Mouse (Mus musculus) urinary bladder, postnatal 25 days (tissue): ENCODE measurements around the gene Maff.
A peak's percentile ranks its signal among the peaks of the same experiment; 100 is the strongest.

Experiments used
- DNase-seq: peaks from one replicate; pipeline ENCODE4 v3.0.0; 2022; ENCODE audit warnings: low spot score

Maff gene

GRCm38 (mm10) chr15:79329979-79330363 lies 16.4 kb upstream of the Maff start:
- DNase-seq = no peak

GRCm38 (mm10) chr15:79330521-79330920 lies 15.9 kb upstream of the Maff start:
- no peak for DNase-seq

GRCm38 (mm10) chr15:79333409-79333808 lies 13.0 kb upstream of the Maff start:
- DNase-seq = no peak

GRCm38 (mm10) chr15:79335061-79335655 lies 11.3 kb upstream of the Maff start:
- no peak for DNase-seq

- no peak for DNase-seq
These were observed 7.4 kb upstream of the Maff start for GRCm38 (mm10) chr15:79338978-79339377.

GRCm38 (mm10) chr15:79342641-79343337 lies 3.6 kb upstream of the Maff start:
- no peak for DNase-seq

GRCm38 (mm10) chr15:79344627-79345026 lies 1.8 kb upstream of the Maff start:
- DNase-seq = no peak

- peak; percentile 93 for DNase-seq
These were observed 884 bp downstream of the Maff start for GRCm38 (mm10) chr15:79347165-79347844.

- peak; percentile 64 for DNase-seq
These were observed 1.6 kb downstream of the Maff start for GRCm38 (mm10) chr15:79347845-79348506.

- DNase-seq = no peak
These were observed 2.2 kb downstream of the Maff start for GRCm38 (mm10) chr15:79348651-79349050.

GRCm38 (mm10) chr15:79350866-79351265 lies 4.4 kb downstream of the Maff start:
- no peak for DNase-seq

GRCm38 (mm10) chr15:79351331-79351767 lies 4.9 kb downstream of the Maff start:
- DNase-seq = peak; percentile 37

- DNase-seq = no peak
These were observed 6.1 kb downstream of the Maff start for GRCm38 (mm10) chr15:79352479-79352878.

GRCm38 (mm10) chr15:79353690-79354305 lies 7.4 kb downstream of the Maff start:
- no peak for DNase-seq

- DNase-seq = no peak
These were observed 8.2 kb downstream of the Maff start for GRCm38 (mm10) chr15:79354619-79355018.

GRCm38 (mm10) chr15:79356481-79356880 lies 10.1 kb downstream of the Maff start:
- DNase-seq = no peak

GRCm38 (mm10) chr15:79357036-79357911 lies 10.9 kb downstream of the Maff start:
- peak; percentile 65 for DNase-seq

- DNase-seq = no peak
These were observed 11.7 kb downstream of the Maff start for GRCm38 (mm10) chr15:79357974-79358690.

- no peak for DNase-seq
These were observed 13.5 kb downstream of the Maff start for GRCm38 (mm10) chr15:79359954-79360353.

- DNase-seq = no peak
These were observed 13.9 kb downstream of the Maff start for GRCm38 (mm10) chr15:79360371-79360770.

- DNase-seq = no peak
These were observed 14.6 kb downstream of the Maff start for GRCm38 (mm10) chr15:79361023-79361422.
